Mouse (Mus musculus) left cerebral cortex, postnatal 25 days (tissue): Measurements from ENCODE around the gene Cpn2. TPM values are rescaled to one million over a fixed set of nuclear protein-coding genes. Genes with fewer than 3 reads are reported as not detected.

Experiments
- DNase-seq, 2 experiments: peaks; one replicate each; pipeline ENCODE4 v3.0.0; 2022; ENCODE audit warnings: low spot score in 2 of 2, mixed read lengths in 1 of 2
- intact Hi-C: fragments of 180-260 bp; cut with DNase I; formaldehyde crosslinking; loops from one replicate; pipeline ENCODE4 v1.15.1; 2025
- total RNA-seq, 2 experiments: library from RNA; stranded (reverse); gene quantifications; 2 replicates each; pipeline ENCODE4 v1.2.3; 2021

Cpn2 gene
- not detected for total RNA-seq

- no peak for DNase-seq
- intact Hi-C loops = no loop called here
These were observed at the start of gene Cpn2 for GRCm38 (mm10) chr16:30267359-30267758. Gene Cpn2 (minus strand): TSS chr16:30267499.

- DNase-seq = peak in 1 of 2 experiments; percentile 48
- intact Hi-C loops = loop anchor here (5.0 kb wide), 1 partner anchor 687 kb away; no protein-coding TSS in a partner anchor
These were observed 46.9 kb upstream of the Cpn2 start for GRCm38 (mm10) chr16:30314236-30314635.

- no peak for DNase-seq
- intact Hi-C loops = loop anchor here (2.0 to 5.0 kb wide), 2 partner anchors 58 to 683 kb away; no protein-coding TSS in a partner anchor
These were observed 43.3 kb upstream of the Cpn2 start, which contains the start of gene Gp5 for GRCm38 (mm10) chr16:30310647-30311046. Gene Gp5 (minus strand): TSS chr16:30310779.

- intact Hi-C loops = loop anchor here (2.0 to 5.0 kb wide), 2 partner anchors 57 to 683 kb away; no protein-coding TSS in a partner anchor
- no peak for DNase-seq
These were observed 42.8 kb upstream of the Cpn2 start for GRCm38 (mm10) chr16:30310171-30310515.

- intact Hi-C loops = loop anchor here (2.0 to 5.0 kb wide), 2 partner anchors 57 to 682 kb away; no protein-coding TSS in a partner anchor
- peak; percentile 41 to 42 for DNase-seq
These were observed 42.3 kb upstream of the Cpn2 start for GRCm38 (mm10) chr16:30309395-30310170.

- DNase-seq = peak; percentile 66 to 74
- intact Hi-C loops = no loop called here
These were observed 41.5 kb upstream of the Cpn2 start for GRCm38 (mm10) chr16:30308616-30309394.

- intact Hi-C loops = no loop called here
These were observed 40.8 kb upstream of the Cpn2 start for GRCm38 (mm10) chr16:30307961-30308615.

GRCm38 (mm10) chr16:30307306-30307705 lies 40.0 kb upstream of the Cpn2 start:
- intact Hi-C loops = no loop called here
- DNase-seq = no peak

More at GRCm38 (mm10) chr16:30307961-30308615, 40.8 kb upstream of the Cpn2 start:
- no peak for DNase-seq

- no peak for DNase-seq
- intact Hi-C loops = no loop called here
These were observed 38.8 kb upstream of the Cpn2 start for GRCm38 (mm10) chr16:30306102-30306501.

GRCm38 (mm10) chr16:30304236-30304635 lies 36.9 kb upstream of the Cpn2 start:
- DNase-seq = no peak
- intact Hi-C loops = loop anchor here (5.0 kb wide), 1 partner anchor 577 kb away; no protein-coding TSS in a partner anchor

- no peak for DNase-seq
- intact Hi-C loops = loop anchor here (5.0 kb wide), 1 partner anchor 576 kb away; no protein-coding TSS in a partner anchor
These were observed 36.1 kb upstream of the Cpn2 start for GRCm38 (mm10) chr16:30303411-30303810.

GRCm38 (mm10) chr16:30302686-30303085 lies 35.4 kb upstream of the Cpn2 start:
- DNase-seq = no peak
- intact Hi-C loops = loop anchor here (5.0 kb wide), 1 partner anchor 575 kb away; no protein-coding TSS in a partner anchor

- intact Hi-C loops = loop anchor here (5.0 kb wide), 1 partner anchor 572 kb away; no protein-coding TSS in a partner anchor
- no peak for DNase-seq
These were observed 32.5 kb upstream of the Cpn2 start for GRCm38 (mm10) chr16:30299711-30300277.

- no peak for DNase-seq
These were observed 30.2 kb upstream of the Cpn2 start for GRCm38 (mm10) chr16:30297450-30297849.

GRCm38 (mm10) chr16:30296601-30297275 lies 29.4 kb upstream of the Cpn2 start:
- intact Hi-C loops = no loop called here
- no peak for DNase-seq

More at GRCm38 (mm10) chr16:30297450-30297849, 30.2 kb upstream of the Cpn2 start:
- intact Hi-C loops = no loop called here

GRCm38 (mm10) chr16:30295106-30295505 lies 27.8 kb upstream of the Cpn2 start:
- intact Hi-C loops = no loop called here
- DNase-seq = no peak

- DNase-seq = no peak
- intact Hi-C loops = no loop called here
These were observed 23.1 kb upstream of the Cpn2 start for GRCm38 (mm10) chr16:30290436-30290835.

- intact Hi-C loops = no loop called here
- DNase-seq = no peak
These were observed 18.4 kb upstream of the Cpn2 start for GRCm38 (mm10) chr16:30285701-30286100.
